Mouse (Mus musculus) heart, adult 2 months (tissue): Measurements from ENCODE around the gene Ntf5. TPM values are rescaled to one million over a fixed set of nuclear protein-coding genes. Genes with fewer than 3 reads are reported as not detected.

ENCODE experiments used
- DNase-seq, 2 experiments: peaks; one replicate each; pipeline ENCODE4 v3.0.0; 2021
- H3K27ac ChIP-seq: fragments of 200-600 bp; 2 replicates; pipeline ENCODE4 v1.8.1; 2022
- H3K27me3 ChIP-seq: fragments of 200-500 bp; 2 replicates; pipeline ENCODE4 v1.6.1; 2012; ENCODE audit warnings: mild to moderate bottlenecking, low read length, inconsistent platforms, mixed read lengths; ENCODE audit not compliant: control insufficient read depth, insufficient read depth
- H3K36me3 ChIP-seq: fragments of 200-500 bp; 2 replicates; pipeline ENCODE4 v1.6.1; 2012; ENCODE audit warnings: low read length, inconsistent platforms; ENCODE audit not compliant: control insufficient read depth, insufficient read depth
- H3K4me1 ChIP-seq: fragments of 200-500 bp; 2 replicates; pipeline ENCODE4 v1.6.1; 2011; ENCODE audit warnings: low read length; ENCODE audit not compliant: control insufficient read depth, insufficient read depth
- H3K4me3 ChIP-seq: fragments of 200-600 bp; 2 replicates; pipeline ENCODE4 v1.8.1; 2022
- H3K79me2 ChIP-seq: fragments of 200-500 bp; replicated peaks from 2 replicates; pipeline ENCODE4 v1.6.1; 2012; ENCODE audit warnings: mild to moderate bottlenecking, inconsistent platforms, low read length, moderate library complexity, mixed read lengths; ENCODE audit not compliant: control insufficient read depth, insufficient read depth
- H3K9ac ChIP-seq: fragments of 200-500 bp; 2 replicates; pipeline ENCODE4 v1.6.1; 2012; ENCODE audit warnings: low read depth, mild to moderate bottlenecking, control low read depth, inconsistent platforms, low read length, mixed read lengths
- CTCF ChIP-seq: fragments of 200-600 bp; IDR thresholded peaks from 2 replicates; pipeline ENCODE4 v1.8.1; 2022; ENCODE audit warnings: antibody characterized with exemption, mild to moderate bottlenecking, moderate library complexity
- EP300 ChIP-seq: fragments of 200-500 bp; IDR thresholded peaks from 2 replicates; pipeline ENCODE4 v1.6.1; 2011; ENCODE audit warnings: low read depth, low read length, control low read depth; ENCODE audit not compliant: insufficient read depth
- POLR2A ChIP-seq: fragments of 200-500 bp; IDR thresholded peaks from 2 replicates; pipeline ENCODE4 v1.6.1; 2011; ENCODE audit warnings: mild to moderate bottlenecking, low read depth, low read length, control low read depth; ENCODE audit not compliant: insufficient read depth
- WGBS: fragments of 180-500 bp; shearing (Covaris S2); methylation state at CpG from one replicate; pipeline ENCODE4 v1.1.7; 2018; 5-methylcytosine and 5-hydroxymethylcytosine counted together
- intact Hi-C: fragments of 180-260 bp; cut with DNase I; formaldehyde crosslinking; loops from one replicate; pipeline ENCODE4 v1.15.1; 2025
- polyA plus RNA-seq: library from polyadenylated mRNA; depleted of rRNA; stranded (reverse); fragments of >200 nt; gene quantifications from 2 replicates; pipeline ENCODE4 v1.2.3, GENCODE M21; 2012
- total RNA-seq, 2 experiments: library from RNA; stranded (reverse); gene quantifications; 2 replicates each; pipeline ENCODE4 v1.2.3; 2021

Gene Ntf5
- total and polyA plus RNA-seq, 3 experiments = 0.11 to 0.50 (median 0.43) TPM

DNA sequence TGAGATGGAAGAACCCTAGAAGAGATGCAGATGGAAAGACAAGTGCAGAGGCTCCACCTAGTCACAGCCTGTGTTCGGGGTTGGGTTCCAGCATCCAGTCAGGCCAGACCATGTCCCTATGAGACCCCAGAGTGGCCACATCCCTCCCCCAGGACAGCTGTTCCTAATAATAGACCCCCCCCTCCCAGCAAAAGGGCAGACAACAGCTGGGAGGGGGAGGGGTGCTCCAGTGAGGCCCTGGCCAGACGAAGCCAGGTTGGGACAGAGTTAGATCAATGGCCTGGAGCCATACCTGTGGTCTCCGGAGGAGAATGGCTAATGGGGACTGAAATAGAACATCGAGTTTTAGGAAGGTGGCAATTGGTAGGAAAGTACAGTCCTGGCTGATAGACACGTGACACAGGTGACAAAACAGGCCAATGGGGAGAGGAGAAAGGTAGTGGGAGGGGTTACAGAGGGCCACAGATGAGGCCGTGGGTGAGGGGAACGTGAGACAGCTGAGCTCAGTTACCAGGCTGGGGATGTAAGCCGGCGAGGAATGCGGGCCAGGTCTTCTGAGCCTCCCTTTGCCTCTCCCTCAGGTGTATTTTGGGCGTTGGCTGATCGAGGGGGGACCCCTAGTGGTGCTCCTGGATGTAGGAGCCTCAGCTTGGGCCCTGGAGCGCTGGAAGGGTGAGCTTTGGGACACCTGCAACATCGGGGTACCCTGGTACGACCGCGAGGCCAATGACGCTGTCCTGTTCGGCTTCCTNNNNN is 24.2 kb downstream of the Ntf5 start, which contains the start of gene Ruvbl2:
Gene Ruvbl2 (minus strand): TSS at position 576 of the 756 bp plus-strand sequence.
- Histone ChIP-seq H3K9ac (no peak within 1 kb of the TSS), H3K79me2 (no peaks in the 10 kb centered on the region), H3K27ac (no peak within 1 kb of the TSS), H3K36me3 (no peaks in the 10 kb centered on the region), H3K4me3 (no peak within 1 kb of the TSS), H3K27me3 (no peaks in the 10 kb centered on the region), H3K4me1 (peaks cover 7% of the 10 kb centered on the region)
- 45% methylated on average over 19 of the region's 19 CpGs for WGBS
- no peak for DNase-seq
- intact Hi-C loops = no loop called here
- TF ChIP-seq POLR2A (no peak), EP300 (0 out of 2 replicates have a peak, but pooled peaks have one; percentile 13), CTCF (peak; percentile 54)

DNA sequence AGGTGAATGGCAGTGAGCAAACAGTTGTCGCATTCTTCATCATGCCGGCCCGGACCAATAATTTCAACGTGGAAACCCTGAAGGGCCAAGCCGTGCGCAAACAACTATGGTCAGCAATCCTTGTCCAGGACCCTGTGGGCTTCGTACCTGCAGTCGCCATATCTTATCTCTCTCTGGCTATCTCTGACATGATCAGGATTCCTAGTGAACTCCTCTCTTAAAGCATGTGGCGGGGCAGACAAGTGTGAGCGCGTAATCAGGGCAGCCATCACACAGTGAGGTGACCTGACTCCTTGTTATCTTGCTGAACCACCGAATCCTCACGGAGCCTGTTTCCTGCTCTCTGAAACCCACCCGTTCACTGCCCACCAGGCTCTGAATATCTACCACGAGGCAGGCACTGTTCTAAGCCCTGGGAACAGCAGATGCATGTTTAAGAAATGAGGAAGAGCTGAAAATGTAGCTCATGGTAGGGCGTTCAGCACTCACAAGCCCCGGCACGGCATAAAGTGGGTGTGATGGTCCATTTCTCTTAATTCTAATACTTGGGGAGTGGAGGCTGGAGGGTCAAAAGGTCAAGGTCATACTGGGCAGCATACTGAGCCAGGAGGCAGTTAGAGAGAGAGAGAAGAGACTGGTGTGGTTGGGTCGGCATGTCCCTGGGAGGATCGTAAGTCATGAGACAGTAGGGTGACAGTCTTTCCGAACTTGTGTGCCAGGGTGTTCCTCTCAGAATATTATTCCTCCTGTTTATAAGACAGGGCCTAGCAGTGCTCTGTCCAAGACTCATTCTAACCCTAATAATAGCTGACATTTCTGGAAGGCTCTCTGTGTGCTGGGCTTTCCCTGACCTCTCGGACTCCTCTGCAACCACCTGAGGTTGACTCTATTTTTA is 30.3 kb downstream of the Ntf5 start:
- WGBS = 74% methylated on average over 22 of the region's 22 CpGs
- H3K4me1 ChIP-seq = no peaks in the 10 kb centered on the region
- TF ChIP-seq POLR2A = 0 out of 2 replicates have a peak, but pooled peaks have one; percentile 11
- TF ChIP-seq EP300 = peak; percentile 64; the same call in 1 of the 2 replicates
- no peak for TF ChIP-seq CTCF
- DNase-seq = no peak
- H3K79me2 ChIP-seq = no peaks in the 10 kb centered on the region
- H3K9ac ChIP-seq = no peak overlapping the region
- H3K4me3 ChIP-seq = no peak overlapping the region
- H3K36me3 ChIP-seq = no peaks in the 10 kb centered on the region; the same call in 1 of the 2 replicates
- intact Hi-C loops = no loop called here
- peak overlapping the region; percentile 68 for H3K27ac ChIP-seq
- no peaks in the 10 kb centered on the region for H3K27me3 ChIP-seq

DNA sequence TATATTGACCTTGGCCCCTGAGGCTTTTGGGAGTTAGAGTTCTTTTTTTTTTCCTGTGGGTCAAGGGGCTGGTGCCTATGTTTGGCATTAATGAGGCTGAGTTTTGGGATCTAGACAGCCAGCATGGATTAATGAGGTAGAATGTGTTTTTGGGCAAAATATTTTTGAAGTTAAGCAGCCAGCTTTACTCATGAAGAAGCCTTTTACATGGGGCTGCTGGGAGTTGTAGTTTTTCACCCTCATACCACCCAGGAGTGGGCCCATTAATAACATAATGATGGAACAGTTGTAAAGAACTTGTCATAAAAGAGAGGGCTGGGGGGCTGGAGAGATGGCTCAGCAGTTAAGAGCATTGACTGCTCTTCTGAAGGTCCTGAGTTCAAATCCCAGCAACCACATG is 33.1 kb downstream of the Ntf5 start:
- H3K27me3 ChIP-seq = no peaks in the 10 kb centered on the region
- H3K79me2 ChIP-seq = no peaks in the 10 kb centered on the region
- H3K9ac ChIP-seq = no peak overlapping the region
- intact Hi-C loops = no loop called here
- no peaks in the 10 kb centered on the region; the same call in 1 of the 2 replicates for H3K36me3 ChIP-seq
- no peak for TF ChIP-seq POLR2A
- no peak for TF ChIP-seq CTCF
- TF ChIP-seq EP300 = no peak
- H3K27ac ChIP-seq = no peak overlapping the region
- H3K4me3 ChIP-seq = no peak overlapping the region
- no peak for DNase-seq
- no peaks in the 10 kb centered on the region for H3K4me1 ChIP-seq

DNA sequence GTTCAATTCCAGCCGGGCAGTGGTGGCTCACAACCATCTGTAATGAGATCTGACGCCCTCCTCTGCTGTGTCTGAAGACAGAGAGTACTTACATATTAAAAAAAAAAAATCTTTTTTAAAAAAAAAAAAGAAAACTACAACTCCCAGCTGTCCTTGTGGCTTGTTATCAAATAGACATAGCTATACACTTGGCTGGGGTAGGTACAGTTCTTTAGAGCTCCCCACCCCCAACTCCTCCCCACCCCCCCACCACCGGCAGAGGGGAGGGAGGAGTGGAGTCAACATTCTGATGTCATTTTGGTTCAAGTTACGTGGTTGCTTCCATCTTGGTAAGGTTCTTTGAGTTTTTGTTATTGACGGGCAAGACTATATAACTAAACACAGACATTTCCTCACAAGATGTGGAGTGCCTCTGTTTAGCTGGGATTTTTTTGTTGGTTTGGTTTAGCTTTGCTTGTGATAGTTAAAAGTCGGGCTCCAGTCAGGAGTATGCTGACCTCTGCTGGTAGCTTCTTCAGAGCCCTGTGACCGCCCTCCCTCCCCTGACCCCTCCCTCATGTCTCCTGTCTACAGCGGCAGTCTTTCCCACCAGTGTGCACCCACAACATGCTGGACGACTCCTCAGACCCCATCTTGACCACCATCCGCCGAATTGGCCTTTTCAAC is 34.0 kb downstream of the Ntf5 start:
- intact Hi-C loops = no loop called here
- Histone ChIP-seq H3K4me1 (no peaks in the 10 kb centered on the region), H3K4me3 (no peak overlapping the region), H3K27me3 (no peaks in the 10 kb centered on the region), H3K79me2 (no peaks in the 10 kb centered on the region), H3K36me3 (no peaks in the 10 kb centered on the region; the same call in 1 of the 2 replicates), H3K9ac (no peak overlapping the region), H3K27ac (no peak overlapping the region)
- DNase-seq = no peak
- TF ChIP-seq POLR2A (no peak), EP300 (0 out of 2 replicates have a peak, but pooled peaks have one; percentile 38), CTCF (peak; percentile 65)
- WGBS = 39% methylated on average over 11 of the region's 11 CpGs

DNA sequence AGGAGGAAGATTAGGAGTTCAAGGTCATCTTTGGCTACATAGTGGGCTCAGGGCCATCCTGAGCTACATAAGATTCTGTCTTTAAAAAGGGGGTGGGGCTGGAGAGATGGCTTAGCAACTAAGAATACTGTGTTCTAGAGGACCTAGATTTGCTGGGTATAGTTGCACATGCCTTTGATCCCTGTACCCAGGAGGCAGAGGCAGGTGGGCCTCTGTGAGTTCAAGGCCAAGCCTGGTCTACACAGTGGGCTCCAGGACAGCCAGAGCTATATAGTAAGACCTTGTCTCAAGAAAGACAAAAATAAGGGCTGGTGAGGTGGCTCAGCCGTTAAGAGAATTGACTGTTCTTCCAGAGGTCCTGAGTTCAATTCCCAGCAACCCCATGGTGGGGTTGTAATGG is 36.5 kb downstream of the Ntf5 start:
- H3K27me3 ChIP-seq = no peaks in the 10 kb centered on the region
- no peaks in the 10 kb centered on the region for H3K79me2 ChIP-seq
- no peaks in the 10 kb centered on the region for H3K4me1 ChIP-seq
- no peak overlapping the region for H3K27ac ChIP-seq
- no peaks in the 10 kb centered on the region for H3K36me3 ChIP-seq
- H3K9ac ChIP-seq = no peak overlapping the region
- no peak for TF ChIP-seq CTCF
- no peak for TF ChIP-seq EP300
- TF ChIP-seq POLR2A = no peak
- no peak for DNase-seq
- WGBS = 81% methylated on average over 1 of the region's 1 CpGs
- intact Hi-C loops = loop anchor here (2.0 kb wide), 1 partner anchor 111 kb away; no protein-coding TSS in a partner anchor
- no peak overlapping the region for H3K4me3 ChIP-seq
